Mouse (Mus musculus) granulocyte monocyte progenitor cell, adult 5-6 weeks (primary cell): ENCODE measurements around the gene Dffa. TPM values are rescaled to one million over a fixed set of nuclear protein-coding genes. Genes with fewer than 3 reads are reported as not detected.
"Not testable (repeated sequence)": the region's sequence is repeated elsewhere in the genome, so short reads cannot be mapped to it uniquely, and the experiment has no call there.

Experiments used
- ATAC-seq: replicated peaks from 2 replicates; pipeline ENCODE4 v1.8.0; 2016; ENCODE audit warnings: mild to moderate bottlenecking, moderate TSS enrichment, inconsistent platforms; ENCODE audit not compliant: poor library complexity, severe bottlenecking
- total RNA-seq, 2 experiments: library from RNA; stranded (forward) in 1 of 2; stranded (reverse) in 1 of 2; fragments of 200-712, 200-1000 nt in 1 of 2; fragments of >200 nt in 1 of 2; fragmentation: Nextera tagmentation in 1 of 2; gene quantifications; 2 replicates each; pipeline ENCODE4 v1.2.3; 2014 to 2017

The Dffa gene
- total RNA-seq, 2 experiments from 2014 or later = 24.6 to 26.8 TPM

- ATAC-seq = no peak
Observed at GRCm38 (mm10) chr4:149145151-149145550, 41.2 kb downstream of the Dffa start.

GRCm38 (mm10) chr4:149147528-149147927 is 43.6 kb downstream of the Dffa start:
- no peak for ATAC-seq

GRCm38 (mm10) chr4:149148084-149148483 is 44.1 kb downstream of the Dffa start:
- no peak for ATAC-seq

GRCm38 (mm10) chr4:149149196-149149595 is 45.2 kb downstream of the Dffa start:
- no peak for ATAC-seq

GRCm38 (mm10) chr4:149149611-149150010 is 45.7 kb downstream of the Dffa start:
- no peak for ATAC-seq

GRCm38 (mm10) chr4:149150256-149150655 is 46.3 kb downstream of the Dffa start:
- ATAC-seq = no peak

- no peak for ATAC-seq
Observed at GRCm38 (mm10) chr4:149150721-149151120, 46.8 kb downstream of the Dffa start.

GRCm38 (mm10) chr4:149154859-149155258 is 50.9 kb downstream of the Dffa start:
- no peak for ATAC-seq

- peak; percentile 95 for ATAC-seq
Observed at GRCm38 (mm10) chr4:149155711-149156110, 51.8 kb downstream of the Dffa start.

- ATAC-seq = no peak
Observed at GRCm38 (mm10) chr4:149157415-149157973, 53.5 kb downstream of the Dffa start.

GRCm38 (mm10) chr4:149159203-149159602 is 55.3 kb downstream of the Dffa start:
- ATAC-seq = no peak

- no peak for ATAC-seq
Observed at GRCm38 (mm10) chr4:149159891-149160290, 55.9 kb downstream of the Dffa start.

GRCm38 (mm10) chr4:149161166-149161565 is 57.2 kb downstream of the Dffa start:
- ATAC-seq = peak; percentile 58

GRCm38 (mm10) chr4:149163196-149163595 is 59.2 kb downstream of the Dffa start:
- no peak for ATAC-seq

- ATAC-seq = no peak
Observed at GRCm38 (mm10) chr4:149164150-149164549, 60.2 kb downstream of the Dffa start.

- ATAC-seq = peak; percentile 89
Observed at GRCm38 (mm10) chr4:149166215-149166946, 62.4 kb downstream of the Dffa start, which contains the start of gene Pgd. Pgd (minus strand) TSS chr4:149166771.

- ATAC-seq = peak; percentile 26
Observed at GRCm38 (mm10) chr4:149166957-149167611, 63.1 kb downstream of the Dffa start.

- ATAC-seq = no peak
Observed at GRCm38 (mm10) chr4:149168016-149168415, 64.1 kb downstream of the Dffa start.

GRCm38 (mm10) chr4:149169926-149170325 is 66.0 kb downstream of the Dffa start:
- not testable (repeated sequence) for ATAC-seq
